Mouse (Mus musculus): ENCODE measurements at regions not wholly inside any gene's neighbourhood (a gene's known extent, or its start where the extent isn't known, plus 50 kb on each side); places are given as distances from the start of the nearest gene placed in this dataset.

- DNase-seq (ENCODE audit: low spot score), result peak; percentile 71
Observed at GRCm38 (mm10) chr5:18916688-18917285, 310.0 kb upstream of the Magi2 start.

GRCm38 (mm10) chr5:18953875-18954474 lies 272.9 kb upstream of the Magi2 start:
- no peak for DNase-seq (ENCODE audit: low spot score)
